Mouse (Mus musculus) intestine, embryonic 15.5 days (tissue): ENCODE results near the gene Gnaq. TPM values are rescaled to one million over a fixed set of nuclear protein-coding genes. Genes with fewer than 3 reads are reported as not detected.
"Not testable (repeated sequence)": the region's sequence is repeated elsewhere in the genome, so short reads cannot be mapped to it uniquely, and the experiment has no call there.

ENCODE experiments used
- ATAC-seq: fragments of 200-750 bp; cut with Nextera tagmentation; 2 replicates; pipeline ENCODE4 v1.8.0; 2017; ENCODE audit warnings: moderate TSS enrichment, moderate library complexity
- H3K27ac ChIP-seq: fragments of 300-500 bp; sonication (generic); 2 replicates; pipeline ENCODE4 v1.5.1; 2015; ENCODE audit warnings: mild to moderate bottlenecking, inconsistent platforms
- H3K27me3 ChIP-seq: fragments of 300-500 bp; sonication (generic); replicated peaks from 2 replicates; pipeline ENCODE4 v1.6.1; 2015; ENCODE audit warnings: inconsistent platforms
- H3K36me3 ChIP-seq: fragments of 300-500 bp; sonication (generic); 2 replicates; pipeline ENCODE4 v1.6.1; 2015; ENCODE audit warnings: inconsistent platforms
- H3K4me1 ChIP-seq: fragments of 300-500 bp; sonication (generic); replicated peaks from 2 replicates; pipeline ENCODE4 v1.6.1; 2015; ENCODE audit warnings: inconsistent platforms
- H3K4me2 ChIP-seq: fragments of 300-500 bp; sonication (generic); replicated peaks from 2 replicates; pipeline ENCODE4 v1.6.1; 2015; ENCODE audit warnings: mild to moderate bottlenecking, inconsistent platforms
- H3K4me3 ChIP-seq: fragments of 300-500 bp; sonication (generic); replicated peaks from 2 replicates; pipeline ENCODE4 v1.5.1; 2015; ENCODE audit warnings: inconsistent platforms
- H3K9ac ChIP-seq: fragments of 300-500 bp; sonication (generic); 2 replicates; pipeline ENCODE4 v1.6.1; 2015; ENCODE audit warnings: inconsistent platforms
- H3K9me3 ChIP-seq: fragments of 300-500 bp; sonication (generic); 2 replicates; pipeline ENCODE4 v1.6.1; 2016; ENCODE audit warnings: inconsistent platforms
- WGBS: fragments of 180-500 bp; shearing (Covaris S2); methylation state at CpG from one replicate; pipeline ENCODE4 v1.1.7; 2015; 5-methylcytosine and 5-hydroxymethylcytosine counted together
- polyA plus RNA-seq: library from polyadenylated mRNA; unstranded; fragments of >200 nt; fragmentation: Nextera tagmentation; extraction: Ambion mirVana; gene quantifications from 2 replicates; pipeline ENCODE4 v1.2.1, GENCODE M21; 2015

Gene Gnaq
- polyA plus RNA-seq, 1 experiment from 2014 or later = 28.3 TPM

DNA sequence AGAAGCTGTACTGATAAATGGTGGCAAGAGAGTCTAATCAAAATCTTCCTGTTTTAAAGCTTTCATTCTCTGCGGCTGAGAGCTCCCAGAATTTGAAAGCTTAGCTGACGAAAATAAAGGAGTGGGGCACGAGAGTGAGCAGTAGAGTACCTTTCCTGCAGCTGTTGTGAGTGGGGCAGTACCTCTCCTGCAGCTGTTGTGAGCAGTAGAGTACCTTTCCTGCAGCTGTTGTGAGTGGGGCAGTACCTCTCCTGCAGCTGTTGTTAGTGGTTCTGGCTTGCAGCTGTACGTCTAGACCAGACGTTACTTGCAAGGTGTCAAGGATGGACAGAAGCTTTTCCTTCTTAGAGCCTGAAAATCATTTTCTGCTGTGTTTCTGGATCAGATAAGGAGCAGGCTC lies 119.2 kb downstream of the Gnaq start:
- Histone ChIP-seq H3K9ac (no peak overlapping the region), H3K4me3 (no peak overlapping the region), H3K9me3 (no peaks in the 10 kb centered on the region), H3K4me2 (no peak overlapping the region), H3K4me1 (no peaks in the 10 kb centered on the region; the same call in 1 of the 2 replicates), H3K27ac (no peak overlapping the region), H3K36me3 (no peaks in the 10 kb centered on the region), H3K27me3 (no peaks in the 10 kb centered on the region)
- no peak for ATAC-seq
- WGBS = 55% methylated on average over 5 of the region's 5 CpGs

DNA sequence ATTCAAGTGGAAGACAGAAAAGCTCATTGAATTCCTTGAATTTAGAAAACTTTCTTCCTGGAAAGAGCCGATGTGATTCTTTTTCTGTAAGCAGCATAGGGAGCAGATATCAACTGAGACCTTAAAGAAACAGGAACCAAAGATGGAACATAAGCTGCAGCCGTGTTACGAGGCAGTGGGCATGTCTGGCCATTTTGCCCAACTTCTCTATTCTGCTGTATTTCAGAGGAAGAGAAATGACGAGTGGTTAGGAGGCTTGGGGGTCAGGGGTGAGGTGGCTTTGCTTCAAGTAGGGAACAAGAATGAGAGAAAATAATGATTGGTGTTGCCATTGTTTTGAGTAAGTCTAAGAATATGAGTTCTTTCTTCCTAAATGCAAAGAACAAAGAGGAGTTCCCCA lies 120.1 kb downstream of the Gnaq start:
- WGBS = 70% methylated on average over 4 of the region's 4 CpGs

DNA sequence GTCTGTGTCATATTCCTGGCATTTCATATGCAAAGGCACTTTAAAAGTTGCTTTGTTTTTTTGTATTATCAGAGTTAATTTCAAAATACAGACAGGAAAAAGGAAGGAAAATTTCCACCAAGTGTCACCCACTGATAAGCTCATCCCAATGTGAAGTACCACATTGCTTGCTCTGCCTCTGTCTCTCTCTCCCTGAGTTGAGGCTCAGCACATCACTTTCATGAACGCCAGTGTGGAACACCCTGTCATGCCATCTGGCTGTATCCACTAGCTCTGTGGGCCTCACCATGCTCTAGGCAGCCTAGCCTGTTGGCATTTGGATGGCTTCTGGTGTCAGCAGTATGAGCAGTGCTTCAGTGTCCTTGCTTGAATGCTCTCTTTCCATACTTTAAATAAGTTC lies 122.2 kb downstream of the Gnaq start:
- H3K4me2 ChIP-seq = no peak overlapping the region
- no peak for ATAC-seq
- no peak overlapping the region for H3K4me3 ChIP-seq
- H3K4me1 ChIP-seq = peaks cover 5% of the 10 kb centered on the region; the same call in 1 of the 2 replicates
- H3K36me3 ChIP-seq = no peaks in the 10 kb centered on the region
- 83% methylated on average over 1 of the region's 1 CpGs for WGBS
- H3K9me3 ChIP-seq = no peaks in the 10 kb centered on the region
- no peak overlapping the region for H3K27ac ChIP-seq
- no peak overlapping the region for H3K9ac ChIP-seq
- no peaks in the 10 kb centered on the region for H3K27me3 ChIP-seq

More for the DNA sequence above, 120.1 kb downstream of the Gnaq start:
- Histone ChIP-seq H3K27me3 (no peaks in the 10 kb centered on the region), H3K4me2 (no peak overlapping the region), H3K27ac (no peak overlapping the region), H3K4me3 (no peak overlapping the region), H3K36me3 (no peaks in the 10 kb centered on the region), H3K4me1 (no peaks in the 10 kb centered on the region; the same call in 1 of the 2 replicates), H3K9me3 (no peaks in the 10 kb centered on the region), H3K9ac (no peak overlapping the region)
- no peak for ATAC-seq

DNA sequence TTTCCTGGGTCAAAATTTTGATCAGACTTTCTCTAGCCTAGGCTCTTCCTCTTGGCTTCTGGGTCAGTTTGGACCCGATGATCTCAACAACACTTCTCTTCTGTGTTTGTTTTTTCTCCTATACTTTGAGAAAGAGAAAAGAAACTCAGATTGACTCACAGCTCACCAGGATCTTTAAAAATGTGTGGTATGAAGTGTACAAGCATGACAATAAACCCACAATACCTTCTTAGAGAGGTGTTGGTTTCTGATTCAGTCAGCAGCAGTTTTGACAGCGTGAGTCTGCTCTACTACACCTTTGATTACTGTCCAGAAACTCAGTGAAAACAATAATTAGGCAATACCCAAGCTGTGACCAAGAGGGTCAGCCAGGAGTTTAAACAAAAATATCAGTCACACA lies 122.7 kb downstream of the Gnaq start:
- Histone ChIP-seq H3K27ac (no peak overlapping the region), H3K4me2 (no peak overlapping the region), H3K9me3 (no peaks in the 10 kb centered on the region), H3K4me3 (no peak overlapping the region), H3K9ac (no peak overlapping the region), H3K4me1 (peaks cover 10% of the 10 kb centered on the region; the same call in 1 of the 2 replicates), H3K36me3 (no peaks in the 10 kb centered on the region), H3K27me3 (no peaks in the 10 kb centered on the region)
- ATAC-seq = no peak
- 81% methylated on average over 2 of the region's 2 CpGs for WGBS

DNA sequence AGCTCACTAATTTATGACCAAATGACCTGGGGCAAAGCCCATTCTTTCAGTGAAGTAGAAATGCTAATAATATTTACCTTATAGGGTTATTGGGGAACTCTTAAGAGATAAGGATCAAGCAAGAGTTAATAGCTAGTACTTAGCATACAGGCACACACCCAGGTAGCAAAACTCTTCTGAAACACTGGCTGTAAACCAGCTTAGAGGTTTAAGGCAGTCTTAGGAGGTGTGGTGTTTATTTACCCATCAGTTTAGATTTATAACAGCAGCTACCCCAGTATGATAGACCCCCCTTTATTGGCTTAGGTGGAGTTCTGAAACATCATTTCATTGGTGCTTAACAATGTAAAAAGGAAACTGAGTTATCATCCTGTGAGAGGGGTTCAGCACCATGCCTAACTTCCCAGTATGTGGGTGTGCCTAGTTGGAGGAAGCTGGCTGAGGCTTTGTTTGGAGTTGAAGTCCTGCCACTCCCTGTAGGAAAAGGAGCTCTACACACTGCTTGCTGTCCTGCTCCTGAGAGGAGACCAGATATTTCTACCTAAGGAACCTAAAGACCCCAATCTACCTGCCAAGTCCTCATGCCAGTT lies 126.2 kb downstream of the Gnaq start:
- H3K9me3 ChIP-seq = no peaks in the 10 kb centered on the region
- no peaks in the 10 kb centered on the region for H3K27me3 ChIP-seq
- H3K4me2 ChIP-seq = no peak overlapping the region
- no peak overlapping the region for H3K4me3 ChIP-seq
- H3K36me3 ChIP-seq = no peaks in the 10 kb centered on the region
- ATAC-seq = peak; percentile 87
- 0 out of 2 replicates have a peak overlapping the region, but pooled peaks have one; percentile 24 for H3K27ac ChIP-seq
- H3K4me1 ChIP-seq = 0 out of 2 replicates have a peak, but pooled peaks cover 14% of the 10 kb centered on the region
- H3K9ac ChIP-seq = no peak overlapping the region

DNA sequence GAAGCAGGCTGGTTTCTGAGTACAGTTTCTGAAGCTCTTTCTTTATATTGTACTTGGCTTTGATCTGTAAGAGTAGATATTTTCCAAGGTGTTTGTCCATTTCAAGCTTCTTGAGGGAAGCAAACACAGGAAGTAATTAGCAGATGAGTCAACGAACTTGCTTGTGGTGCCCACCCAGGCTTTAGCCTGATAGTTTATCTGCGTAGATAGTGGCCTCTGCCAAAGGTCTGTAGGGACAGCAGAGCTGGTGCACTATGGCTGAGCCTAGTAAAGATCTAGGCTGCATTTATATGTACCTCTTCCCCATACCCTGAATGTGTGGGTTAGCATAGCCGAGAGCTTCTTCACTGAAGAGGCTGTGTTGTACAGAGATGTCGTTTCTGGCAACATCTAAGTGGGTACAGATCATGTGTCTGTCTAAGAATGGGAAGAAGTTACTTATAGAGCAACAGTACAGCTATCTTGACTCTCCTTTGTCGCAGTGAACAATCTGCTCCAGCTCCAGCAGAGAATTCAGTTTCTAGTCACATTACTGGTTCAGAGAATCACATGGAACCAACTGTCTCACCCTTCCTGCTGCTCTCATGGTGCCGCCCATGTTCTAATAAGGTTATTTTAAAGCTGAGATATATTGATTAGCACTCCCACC lies 127.3 kb downstream of the Gnaq start:
- 64% methylated on average over 6 of the region's 6 CpGs for WGBS
- Histone ChIP-seq H3K27ac (peak overlapping the region; percentile 24; the same call in 1 of the 2 replicates), H3K27me3 (no peaks in the 10 kb centered on the region), H3K9ac (no peak overlapping the region), H3K4me2 (no peak overlapping the region), H3K36me3 (no peaks in the 10 kb centered on the region), H3K4me1 (0 out of 2 replicates have a peak, but pooled peaks cover 14% of the 10 kb centered on the region), H3K9me3 (no peaks in the 10 kb centered on the region), H3K4me3 (no peak overlapping the region)
- peak; percentile 36; the same call in 1 of the 2 replicates for ATAC-seq

DNA sequence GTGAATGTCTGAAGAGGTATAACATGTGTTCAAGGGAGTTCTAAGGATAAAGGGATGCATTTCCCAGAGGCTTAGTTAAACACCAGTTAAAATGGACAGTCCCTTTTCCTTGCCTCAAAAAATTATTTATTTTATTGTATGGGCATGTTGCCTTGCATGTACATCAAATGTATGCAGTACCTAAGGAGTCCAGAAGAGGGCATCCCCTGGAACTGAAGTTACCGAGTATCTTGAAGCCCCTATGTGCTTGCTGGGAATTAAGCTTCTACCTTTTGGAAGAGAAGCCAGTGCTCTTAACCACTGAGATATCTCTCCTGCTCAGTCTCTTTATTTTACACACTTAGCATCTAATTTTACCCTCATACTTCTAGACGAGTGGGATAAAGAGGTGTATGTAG lies 127.8 kb downstream of the Gnaq start:
- Histone ChIP-seq H3K9me3 (no peaks in the 10 kb centered on the region), H3K27me3 (no peaks in the 10 kb centered on the region), H3K4me3 (no peak overlapping the region), H3K4me1 (0 out of 2 replicates have a peak, but pooled peaks cover 14% of the 10 kb centered on the region), H3K27ac (no peak overlapping the region), H3K36me3 (no peaks in the 10 kb centered on the region), H3K4me2 (no peak overlapping the region), H3K9ac (no peak overlapping the region)
- no peak for ATAC-seq
- 84% methylated on average over 2 of the region's 2 CpGs for WGBS

DNA sequence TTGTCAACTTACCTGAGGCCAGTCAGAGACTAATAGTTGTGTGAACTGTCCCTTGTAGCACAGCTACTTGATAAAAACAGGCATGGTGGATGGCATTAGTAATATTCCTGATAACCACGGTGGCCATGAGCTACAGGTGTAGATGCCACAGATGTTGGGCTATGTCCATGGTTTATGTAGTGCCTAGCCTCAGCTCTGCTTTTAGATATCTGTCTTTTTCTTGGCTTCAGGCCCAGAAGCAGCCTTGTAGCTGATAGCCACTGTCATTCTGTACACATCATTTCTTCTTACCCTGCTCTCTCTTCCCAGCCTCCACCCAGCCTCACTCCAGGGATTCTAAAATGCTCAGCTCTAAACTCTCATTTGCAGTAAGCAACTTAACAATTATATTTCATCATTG lies 128.3 kb downstream of the Gnaq start:
- no peak overlapping the region for H3K4me3 ChIP-seq
- H3K9ac ChIP-seq = no peak overlapping the region
- no peaks in the 10 kb centered on the region for H3K27me3 ChIP-seq
- no peaks in the 10 kb centered on the region for H3K36me3 ChIP-seq
- no peak overlapping the region for H3K27ac ChIP-seq
- 0 out of 2 replicates have a peak, but pooled peaks cover 14% of the 10 kb centered on the region for H3K4me1 ChIP-seq
- no peak overlapping the region for H3K4me2 ChIP-seq
- no peak for ATAC-seq
- H3K9me3 ChIP-seq = no peaks in the 10 kb centered on the region
- WGBS = 68% methylated on average over 1 of the region's 1 CpGs

DNA sequence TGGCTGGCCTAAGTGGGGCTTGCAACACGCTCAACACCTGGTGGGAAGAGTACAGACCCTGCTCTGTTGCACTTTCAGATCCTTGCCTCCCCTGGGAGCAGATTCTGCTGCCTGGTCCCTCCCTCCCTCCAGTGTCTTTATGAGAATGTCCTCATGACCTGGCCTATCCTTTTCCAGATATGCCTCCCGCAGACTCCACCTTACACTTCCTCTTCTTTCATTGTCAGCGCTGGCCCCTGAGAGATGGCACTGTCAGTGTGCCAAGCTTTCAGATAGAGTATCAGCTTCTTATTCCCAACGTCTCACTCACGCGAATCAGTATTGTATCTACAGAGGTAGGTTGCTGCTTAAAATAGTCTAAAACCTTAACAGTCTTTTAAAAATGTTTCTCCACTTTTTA lies 129.0 kb downstream of the Gnaq start:
- no peak overlapping the region for H3K4me3 ChIP-seq
- H3K9ac ChIP-seq = no peak overlapping the region
- no peak overlapping the region for H3K4me2 ChIP-seq
- no peaks in the 10 kb centered on the region for H3K27me3 ChIP-seq
- ATAC-seq = no peak
- no peak overlapping the region for H3K27ac ChIP-seq
- WGBS = 85% methylated on average over 6 of the region's 6 CpGs
- H3K36me3 ChIP-seq = no peaks in the 10 kb centered on the region
- 0 out of 2 replicates have a peak, but pooled peaks cover 14% of the 10 kb centered on the region for H3K4me1 ChIP-seq
- H3K9me3 ChIP-seq = no peaks in the 10 kb centered on the region

DNA sequence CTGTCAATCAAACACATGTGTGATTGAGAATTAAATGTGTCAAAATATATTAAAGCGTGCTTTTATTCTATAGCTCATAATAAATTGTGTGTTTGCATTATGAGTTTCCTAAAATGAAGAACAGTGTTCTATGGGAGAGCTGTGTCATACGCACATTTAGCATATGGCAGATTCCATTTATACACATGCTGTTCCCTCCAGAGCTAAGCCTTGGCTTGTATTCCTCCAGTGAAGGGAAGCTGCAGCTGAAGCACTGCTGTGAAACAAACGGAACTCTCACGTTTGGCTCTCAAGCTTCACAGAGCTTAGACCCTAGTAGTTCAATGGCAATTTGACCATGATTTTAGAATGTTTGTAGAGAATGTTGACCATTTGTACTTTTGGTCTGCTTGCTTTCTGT lies 129.7 kb downstream of the Gnaq start:
- H3K27ac ChIP-seq = no peak overlapping the region
- WGBS = 92% methylated on average over 4 of the region's 4 CpGs
- no peak for ATAC-seq
- 0 out of 2 replicates have a peak, but pooled peaks cover 14% of the 10 kb centered on the region for H3K4me1 ChIP-seq
- H3K4me2 ChIP-seq = no peak overlapping the region
- H3K36me3 ChIP-seq = no peaks in the 10 kb centered on the region
- H3K9ac ChIP-seq = no peak overlapping the region
- no peaks in the 10 kb centered on the region for H3K27me3 ChIP-seq
- no peaks in the 10 kb centered on the region for H3K9me3 ChIP-seq
- H3K4me3 ChIP-seq = no peak overlapping the region

DNA sequence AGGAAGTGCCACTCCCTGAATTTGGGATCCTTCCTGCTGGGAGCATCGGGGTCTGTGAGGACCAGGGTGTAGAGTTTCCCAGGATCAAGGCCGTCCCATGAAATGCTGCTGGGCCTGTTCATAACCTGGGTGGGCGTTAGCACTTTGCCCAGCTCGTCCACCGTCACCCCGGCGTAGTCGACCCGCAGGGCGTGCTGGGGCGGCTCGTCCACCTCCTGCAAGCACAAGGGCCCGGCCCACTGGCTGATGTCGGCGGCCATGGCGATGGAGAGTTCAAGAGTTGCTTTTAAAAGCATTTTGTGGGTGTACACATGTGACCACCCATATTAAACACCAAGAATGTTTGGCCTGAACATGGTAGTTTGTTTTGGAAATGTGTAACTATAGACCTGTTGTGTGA lies 134.7 kb downstream of the Gnaq start:
- H3K9me3 ChIP-seq, H3K4me3 ChIP-seq, ATAC-seq, H3K27me3 ChIP-seq, H3K27ac ChIP-seq, H3K4me1 ChIP-seq, H3K36me3 ChIP-seq, H3K4me2 ChIP-seq, H3K9ac ChIP-seq: not testable (repeated sequence)
- 95% methylated on average over 16 of the region's 16 CpGs for WGBS

DNA sequence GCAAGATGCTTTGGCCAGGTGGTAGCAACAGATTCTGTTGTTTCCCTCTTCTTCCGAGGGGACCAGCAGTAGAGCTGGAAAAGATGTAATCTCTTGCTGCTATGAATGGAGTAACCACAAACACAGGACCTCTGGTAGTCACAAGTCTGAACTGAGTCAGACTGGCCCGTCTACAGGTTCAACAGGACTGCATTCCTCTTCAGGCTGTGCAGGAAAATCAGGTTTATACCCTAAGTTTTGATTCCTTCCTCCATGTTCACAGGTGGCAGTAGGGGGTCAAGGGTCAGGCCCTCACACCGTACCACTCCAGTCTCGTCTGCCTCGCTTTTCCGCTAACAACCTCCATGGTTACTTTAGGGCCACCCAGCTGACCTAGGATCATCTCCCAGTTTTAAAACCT lies 137.6 kb downstream of the Gnaq start:
- H3K4me3 ChIP-seq = no peak overlapping the region
- no peak overlapping the region for H3K27ac ChIP-seq
- ATAC-seq = no peak
- no peak overlapping the region for H3K4me2 ChIP-seq
- H3K9me3 ChIP-seq = no peaks in the 10 kb centered on the region
- H3K4me1 ChIP-seq = 0 out of 2 replicates have a peak, but pooled peaks cover 7% of the 10 kb centered on the region
- H3K9ac ChIP-seq = no peak overlapping the region
- no peaks in the 10 kb centered on the region for H3K27me3 ChIP-seq
- 85% methylated on average over 6 of the region's 6 CpGs for WGBS
- no peaks in the 10 kb centered on the region for H3K36me3 ChIP-seq

DNA sequence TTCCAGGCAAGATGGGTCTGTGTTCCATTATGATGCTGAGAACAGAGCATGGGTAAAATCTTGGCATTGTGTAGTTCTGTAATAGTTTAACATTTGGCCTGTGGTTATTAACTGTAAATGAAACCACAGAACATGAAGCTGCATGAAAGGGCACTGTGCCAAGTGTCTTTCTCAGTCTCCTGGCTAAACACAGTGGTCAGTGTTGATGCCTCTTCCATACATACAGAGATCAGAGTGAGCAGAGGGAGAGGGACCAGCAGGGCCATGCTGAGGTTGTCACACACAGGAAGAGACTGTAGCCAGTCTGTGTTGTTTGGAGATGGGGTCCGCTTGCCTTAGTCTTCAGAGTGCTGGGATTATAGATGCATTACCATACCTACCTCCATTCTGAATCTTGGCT lies 138.4 kb downstream of the Gnaq start:
- no peaks in the 10 kb centered on the region for H3K9me3 ChIP-seq
- H3K4me1 ChIP-seq = 0 out of 2 replicates have a peak, but pooled peaks cover 7% of the 10 kb centered on the region
- H3K36me3 ChIP-seq = no peaks in the 10 kb centered on the region
- WGBS = 85% methylated on average over 1 of the region's 1 CpGs
- no peaks in the 10 kb centered on the region for H3K27me3 ChIP-seq
- no peak overlapping the region for H3K9ac ChIP-seq
- no peak overlapping the region for H3K4me3 ChIP-seq
- H3K4me2 ChIP-seq = no peak overlapping the region
- 0 out of 2 replicates have a peak, but pooled peaks have one; percentile 12 for ATAC-seq
- no peak overlapping the region for H3K27ac ChIP-seq
